ENCODE assay signal across 20 mouse cellular contexts in the genomic region with DNA sequence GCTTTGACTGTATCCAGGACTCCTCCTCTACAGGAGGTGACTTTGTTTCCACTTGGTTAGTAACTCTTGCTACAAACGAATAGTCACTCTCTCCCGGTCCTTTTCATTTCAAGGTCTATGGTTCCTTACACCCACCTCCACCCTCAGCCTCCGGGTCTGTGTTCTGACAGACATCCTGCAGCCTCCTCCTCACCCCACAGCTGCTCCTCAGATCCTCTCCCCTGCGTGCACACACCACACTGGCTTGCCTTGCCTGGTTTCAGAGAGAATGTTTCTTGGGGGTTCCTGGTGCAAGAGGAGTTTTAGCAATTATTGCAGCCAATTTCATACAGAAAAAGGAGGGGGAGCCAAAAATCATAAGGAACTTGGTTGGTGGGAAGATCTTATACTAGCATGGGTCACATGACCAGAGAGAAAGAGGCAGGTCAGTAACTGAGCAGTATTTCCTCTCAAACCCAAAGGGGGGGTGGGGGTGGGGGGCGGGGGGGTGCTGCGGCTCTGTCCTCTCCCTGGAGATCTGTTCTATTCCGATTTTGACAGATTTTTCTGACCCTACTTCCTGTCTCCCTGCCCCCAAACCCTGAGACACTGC. TPM values are rescaled to one million over a fixed set of nuclear protein-coding genes. Genes with fewer than 3 reads are reported as not detected.
DNase-seq lines count a peak whose midpoint lies in the region; ATAC-seq and TF ChIP-seq lines count a peak whose summit lies in the region.
"Had no signal": no experiment of that assay in that cellular context is flagged by ENCODE, and none has a peak within 500 bp of the region (broad histone marks: within the 10 kb centered on the region; RNA-seq: fewer than 3 reads in every experiment).

No protein-coding gene starts in this region.

- WGBS in stomach, embryonic 14.5 days = 46% methylated on average over 7 of the region's 7 CpGs
- 43% methylated on average over 7 of the region's 7 CpGs for WGBS in stomach, postnatal 0 days
- 68% methylated on average over 7 of the region's 7 CpGs for WGBS in small intestine, adult 2 months

- no peak overlapping the region for H3K9ac ChIP-seq in stomach, embryonic 14.5 days (replicated peaks; ENCODE audit: low read depth, low read length)
- no peak overlapping the region for H3K9ac ChIP-seq in stomach, postnatal 0 days (ENCODE audit: low read length)
- H3K9ac ChIP-seq: hindbrain, embryonic 14.5 days; liver, embryonic 14.5 days; neural tube, embryonic 13.5 days had no signal

- no peak for TF ChIP-seq POLR2A in small intestine, adult 2 months (IDR thresholded peaks at IDR 0.05; ENCODE audit: low read depth, low read length)

- DNase-seq in stomach, postnatal 0 days (ENCODE audit: low spot score) = no peak
- DNase-seq in ovary, postnatal 36 days (ENCODE audit: low spot score) = no peak
- no peak for DNase-seq in urinary bladder, adult 18-20 months (ENCODE audit: low spot score in 2 of 2)
- DNase-seq in kidney, adult 9 months = no peak
- DNase-seq: cerebellum, postnatal 36 days; lung, postnatal 4 days had no signal

- TF ChIP-seq EP300 in stomach, postnatal 0 days (optimal IDR thresholded peaks at IDR 0.05) = no peak

- H3K27me3 ChIP-seq in stomach, embryonic 14.5 days (ENCODE audit: control insufficient read depth, insufficient read depth, low read length) = no peaks in the 10 kb centered on the region
- no peaks in the 10 kb centered on the region for H3K27me3 ChIP-seq in stomach, postnatal 0 days (ENCODE audit: control insufficient read depth, insufficient read depth, low read length)
- H3K27me3 ChIP-seq in small intestine, adult 2 months (ENCODE audit: control insufficient read depth, insufficient read depth, low read length) = no peaks in the 10 kb centered on the region
- H3K27me3 ChIP-seq: embryonic facial prominence, embryonic 13.5 days; neural tube, embryonic 13.5 days had no signal

- TF ChIP-seq CTCF in stomach, postnatal 0 days (IDR thresholded peaks at IDR 0.05; ENCODE audit: low read depth) = no peak
- no peak for TF ChIP-seq CTCF in small intestine, adult 2 months (IDR thresholded peaks at IDR 0.05; ENCODE audit: extremely low read depth, insufficient read length, insufficient replicate concordance, low read depth, low read length)

- H3K9me3 ChIP-seq in stomach, embryonic 14.5 days (ENCODE audit: control insufficient read depth, low read depth, low read length) = no peaks in the 10 kb centered on the region
- no peaks in the 10 kb centered on the region for H3K9me3 ChIP-seq in stomach, postnatal 0 days (ENCODE audit: control insufficient read depth, low read length)
- H3K9me3 ChIP-seq: embryonic facial prominence, embryonic 13.5 days; forebrain, embryonic 10.5 days; neural tube, embryonic 13.5 days had no signal

- H3K36me3 ChIP-seq in stomach, embryonic 14.5 days (ENCODE audit: control insufficient read depth, insufficient read depth, low read length) = no peaks in the 10 kb centered on the region
- H3K36me3 ChIP-seq in stomach, postnatal 0 days (ENCODE audit: control insufficient read depth, insufficient read depth, low read length) = no peaks in the 10 kb centered on the region
- H3K36me3 ChIP-seq in small intestine, adult 2 months (ENCODE audit: control insufficient read depth, insufficient read depth, low read length) = no peaks in the 10 kb centered on the region
- H3K36me3 ChIP-seq: embryonic facial prominence, embryonic 13.5 days; forebrain, embryonic 10.5 days; neural tube, embryonic 13.5 days had no signal

- no peak overlapping the region for H3K4me2 ChIP-seq in stomach, embryonic 14.5 days (replicated peaks; ENCODE audit: low read depth, low read length)
- no peak overlapping the region for H3K4me2 ChIP-seq in stomach, postnatal 0 days (replicated peaks; ENCODE audit: low read depth)
- H3K4me2 ChIP-seq: embryonic facial prominence, embryonic 13.5 days; hindbrain, embryonic 14.5 days; neural tube, embryonic 13.5 days had no signal

- peaks cover 9% of the 10 kb centered on the region; the same call in 1 of the 2 replicates for H3K4me1 ChIP-seq in stomach, embryonic 14.5 days (ENCODE audit: control insufficient read depth, insufficient read depth, low read length)
- H3K4me1 ChIP-seq in stomach, postnatal 0 days (replicated peaks; ENCODE audit: control insufficient read depth, insufficient read depth) = no peaks in the 10 kb centered on the region
- H3K4me1 ChIP-seq in small intestine, adult 2 months (ENCODE audit: control insufficient read depth, insufficient read depth, insufficient read length, low read length) = peaks cover 5% of the 10 kb centered on the region
- H3K4me1 ChIP-seq: embryonic facial prominence, embryonic 13.5 days; forebrain, embryonic 10.5 days; neural tube, embryonic 13.5 days had no signal

- H3K4me3 ChIP-seq in stomach, embryonic 14.5 days (ENCODE audit: low read depth, low read length) = no peak overlapping the region
- no peak overlapping the region for H3K4me3 ChIP-seq in stomach, postnatal 0 days (ENCODE audit: low read depth, low read length)
- peak overlapping the region; percentile 38 for H3K4me3 ChIP-seq in small intestine, adult 2 months (ENCODE audit: low read depth, low read length)
- H3K4me3 ChIP-seq: embryonic facial prominence, embryonic 13.5 days; forebrain, embryonic 10.5 days; layer of hippocampus, adult 2 months; neural tube, embryonic 13.5 days had no signal

- peak overlapping the region; percentile 55; the same call in 1 of the 2 replicates for H3K27ac ChIP-seq in stomach, embryonic 14.5 days (ENCODE audit: low read length)
- no peak overlapping the region for H3K27ac ChIP-seq in stomach, postnatal 0 days (replicated peaks)
- H3K27ac ChIP-seq in small intestine, adult 2 months (ENCODE audit: insufficient read depth, low read depth, low read length) = peak overlapping the region; percentile 17; the same call in 1 of the 2 replicates
- H3K27ac ChIP-seq: embryonic facial prominence, embryonic 13.5 days; forebrain, embryonic 10.5 days; hindbrain, embryonic 14.5 days; layer of hippocampus, adult 2 months; liver, embryonic 14.5 days; neural tube, embryonic 13.5 days had no signal

- no peak for ATAC-seq in stomach, embryonic 14.5 days (ENCODE audit: insufficient number of reproducible peaks, insufficient read depth, low FRiP score, low read depth)
- ATAC-seq in stomach, postnatal 0 days (ENCODE audit: low FRiP score, low TSS enrichment) = no peak
- ATAC-seq in granulocyte monocyte progenitor cell, adult 5-6 weeks (replicated peaks; ENCODE audit: poor library complexity, severe bottlenecking) = peak; percentile 57
- ATAC-seq: midbrain, embryonic 16.5 days had no signal

RNA-seq across cellular contexts. Expression of gene Ffar2, which starts 2.6 kb away (rescaled TPM):
- polyA plus RNA-seq in stomach, embryonic 14.5 days (2014; fragmentation: Nextera tagmentation; extraction: Ambion mirVana) = 0.55 and 3.4 TPM in 2 replicates
- polyA plus RNA-seq in stomach, postnatal 0 days (2015; fragmentation: Nextera tagmentation; extraction: Ambion mirVana) = 1.7 TPM in 2 replicates
- total RNA-seq in granulocyte monocyte progenitor cell, adult 5-6 weeks (2014; fragmentation: Nextera tagmentation) = 6.5 and 17.9 TPM in 2 replicates
- 23.4 and 26.4 TPM in 2 replicates for total RNA-seq in granulocyte monocyte progenitor cell, adult 5-6 weeks (2017)
- 9.1 and 9.5 TPM in 2 replicates for polyA plus RNA-seq in small intestine, adult 2 months (2012; rRNA removed)
- total RNA-seq: layer of hippocampus, adult 2 months; left cerebral cortex, postnatal 25 days had no signal
- polyA plus RNA-seq: embryonic facial prominence, embryonic 13.5 days; forebrain, embryonic 10.5 days; hindbrain, embryonic 14.5 days had no signal

RNA-seq across cellular contexts. Expression of gene Krtdap, which starts 33.3 kb away (rescaled TPM):
- polyA plus RNA-seq in stomach, embryonic 14.5 days (2014; fragmentation: Nextera tagmentation; extraction: Ambion mirVana) = 9.2 and 20.2 TPM in 2 replicates
- polyA plus RNA-seq in stomach, postnatal 0 days (2015; fragmentation: Nextera tagmentation; extraction: Ambion mirVana) = 12,744 and 13,054 TPM in 2 replicates
- not detected in 2 replicates for total RNA-seq in granulocyte monocyte progenitor cell, adult 5-6 weeks (2014; fragmentation: Nextera tagmentation)
- not detected in 2 replicates for total RNA-seq in granulocyte monocyte progenitor cell, adult 5-6 weeks (2017)
- not detected in 2 replicates for polyA plus RNA-seq in small intestine, adult 2 months (2012; rRNA removed)
- total RNA-seq: layer of hippocampus, adult 2 months; left cerebral cortex, postnatal 25 days had no signal
- polyA plus RNA-seq: forebrain, embryonic 10.5 days; heart, embryonic 14.5 days; hindbrain, embryonic 14.5 days; liver, embryonic 14.5 days; midbrain, embryonic 16.5 days had no signal

RNA-seq across cellular contexts. Expression of gene Ffar3, which starts 35.0 kb away (rescaled TPM):
- 0.41 TPM in 1 of 2 replicates, not detected in the other for polyA plus RNA-seq in stomach, embryonic 14.5 days (2014; fragmentation: Nextera tagmentation; extraction: Ambion mirVana)
- polyA plus RNA-seq in stomach, postnatal 0 days (2015; fragmentation: Nextera tagmentation; extraction: Ambion mirVana) = 0.22 and 0.30 TPM in 2 replicates
- total RNA-seq in granulocyte monocyte progenitor cell, adult 5-6 weeks (2014; fragmentation: Nextera tagmentation) = not detected in 2 replicates
- total RNA-seq in granulocyte monocyte progenitor cell, adult 5-6 weeks (2017) = not detected in 2 replicates
- 0.90 and 3.5 TPM in 2 replicates for polyA plus RNA-seq in small intestine, adult 2 months (2012; rRNA removed)
- total RNA-seq: layer of hippocampus, adult 2 months; left cerebral cortex, postnatal 25 days had no signal
- polyA plus RNA-seq: embryonic facial prominence, embryonic 13.5 days; forebrain, embryonic 10.5 days; gonadal fat pad, adult 2 months; heart, embryonic 14.5 days; hindbrain, embryonic 14.5 days; liver, embryonic 14.5 days; midbrain, embryonic 16.5 days; neural tube, embryonic 13.5 days; urinary bladder, adult 2 months had no signal

RNA-seq across cellular contexts. Expression of gene Ffar1, which starts 40.4 kb away (rescaled TPM):
- not detected in 2 replicates for polyA plus RNA-seq in stomach, embryonic 14.5 days (2014; fragmentation: Nextera tagmentation; extraction: Ambion mirVana)
- polyA plus RNA-seq in stomach, postnatal 0 days (2015; fragmentation: Nextera tagmentation; extraction: Ambion mirVana) = 0.04 and 0.06 TPM in 2 replicates
- not detected in 2 replicates for total RNA-seq in granulocyte monocyte progenitor cell, adult 5-6 weeks (2014; fragmentation: Nextera tagmentation)
- total RNA-seq in granulocyte monocyte progenitor cell, adult 5-6 weeks (2017) = not detected in 2 replicates
- polyA plus RNA-seq in small intestine, adult 2 months (2012; rRNA removed) = 0.66 and 2.2 TPM in 2 replicates
- total RNA-seq: layer of hippocampus, adult 2 months; left cerebral cortex, postnatal 25 days had no signal
- polyA plus RNA-seq: embryonic facial prominence, embryonic 13.5 days; forebrain, embryonic 10.5 days; heart, embryonic 14.5 days; hindbrain, embryonic 14.5 days; midbrain, embryonic 16.5 days; neural tube, embryonic 13.5 days; urinary bladder, adult 2 months had no signal

RNA-seq across cellular contexts. Expression of gene Dmkn, which starts 57.4 kb away (rescaled TPM):
- polyA plus RNA-seq in stomach, embryonic 14.5 days (2014; fragmentation: Nextera tagmentation; extraction: Ambion mirVana) = 5.9 and 14.6 TPM in 2 replicates
- 1,959 and 2,038 TPM in 2 replicates for polyA plus RNA-seq in stomach, postnatal 0 days (2015; fragmentation: Nextera tagmentation; extraction: Ambion mirVana)
- 68.4 and 69.3 TPM in 2 replicates for total RNA-seq in granulocyte monocyte progenitor cell, adult 5-6 weeks (2014; fragmentation: Nextera tagmentation)
- 81.3 and 133 TPM in 2 replicates for total RNA-seq in granulocyte monocyte progenitor cell, adult 5-6 weeks (2017)
- 1.2 and 2.7 TPM in 2 replicates for polyA plus RNA-seq in small intestine, adult 2 months (2012; rRNA removed)
- polyA plus RNA-seq: forebrain, embryonic 10.5 days had no signal

Comparison
In these comparisons a context has a peak if more than half of its experiments do, and no peak if none do; other contexts are left out.
1. RNA of gene Krtdap, which starts 33.3 kb away (polyA plus RNA-seq): 12,744 to 13,054 TPM in stomach, postnatal 0 days; 9.2 to 20.2 TPM in stomach, embryonic 14.5 days and not detected in small intestine, adult 2 months; every median in the first group is over 100 times any median in the second.